Mouse (Mus musculus) myocyte (in vitro differentiated cells): ENCODE measurements around the gene Abcd4. TPM values are rescaled to one million over a fixed set of nuclear protein-coding genes. Genes with fewer than 3 reads are reported as not detected.

Experiments
- H3K27me3 ChIP-seq: one replicate; pipeline ENCODE4 v1.6.1; 2011; ENCODE audit not compliant: control insufficient read depth, insufficient read depth, insufficient read length
- H3K36me3 ChIP-seq: one replicate; pipeline ENCODE4 v1.6.1; 2011; ENCODE audit not compliant: control insufficient read depth, insufficient read depth
- H3K4me2 ChIP-seq: one replicate; pipeline ENCODE4 v1.6.1; 2011; ENCODE audit warnings: low read depth, control low read depth
- H3K4me3 ChIP-seq: one replicate; pipeline ENCODE4 v1.5.1; 2011; ENCODE audit warnings: mild to moderate bottlenecking, control low read depth, moderate library complexity
- H3K79me2 ChIP-seq: one replicate; pipeline ENCODE4 v1.6.1; 2011; ENCODE audit not compliant: control insufficient read depth, insufficient read depth
- H3ac ChIP-seq: one replicate; pipeline ENCODE4 v1.6.1; 2011; ENCODE audit not compliant: control insufficient read depth, insufficient read length
- CEBPB ChIP-seq: IDR thresholded peaks from 2 replicates; pipeline ENCODE4 v1.6.1; 2011; ENCODE audit warnings: mild to moderate bottlenecking, moderate library complexity; ENCODE audit not compliant: poor library complexity, insufficient read depth, severe bottlenecking
- E2F4 ChIP-seq: IDR thresholded peaks from one replicate; pipeline ENCODE4 v1.6.1; 2011; ENCODE audit warnings: mild to moderate bottlenecking, control low read depth, moderate library complexity; ENCODE audit not compliant: insufficient read depth
- MAX ChIP-seq: IDR thresholded peaks from one replicate; pipeline ENCODE4 v1.6.1; 2011; ENCODE audit warnings: low read depth, mild to moderate bottlenecking, control low read depth
- MYOD1 ChIP-seq, 3 experiments: IDR thresholded peaks; one replicate each; pipeline ENCODE4 v1.6.1; 2011; ENCODE audit warnings: control low read depth in 2 of 3, low read depth in 2 of 3, mild to moderate bottlenecking in 2 of 3, moderate library complexity in 1 of 3; ENCODE audit not compliant: insufficient read length in 2 of 3, control insufficient read depth in 1 of 3
- MYOG ChIP-seq, 3 experiments: IDR thresholded peaks; one replicate each; pipeline ENCODE4 v1.6.1; 2011; ENCODE audit warnings: control low read depth in 2 of 3, low read depth in 2 of 3, mild to moderate bottlenecking in 2 of 3; ENCODE audit not compliant: insufficient read length in 2 of 3, control insufficient read depth in 1 of 3, insufficient read depth in 1 of 3
- POLR2A ChIP-seq: IDR thresholded peaks from one replicate; pipeline ENCODE4 v1.6.1; 2011; ENCODE audit warnings: low read depth, mild to moderate bottlenecking, control low read depth, moderate library complexity; ENCODE audit not compliant: insufficient read length
- POLR2AphosphoS2 ChIP-seq: IDR thresholded peaks from one replicate; pipeline ENCODE4 v1.6.1; 2011; ENCODE audit warnings: low read depth, control low read depth; ENCODE audit not compliant: insufficient read length
- REST ChIP-seq: IDR thresholded peaks from one replicate; pipeline ENCODE4 v1.6.1; 2011; ENCODE audit warnings: mild to moderate bottlenecking, control low read depth, moderate library complexity; ENCODE audit not compliant: insufficient read depth, insufficient read length
- SRF ChIP-seq: IDR thresholded peaks from one replicate; pipeline ENCODE4 v1.6.1; 2011; ENCODE audit warnings: low read depth; ENCODE audit not compliant: control insufficient read depth, insufficient read length
- TCF12 ChIP-seq: IDR thresholded peaks from one replicate; pipeline ENCODE4 v1.6.1; 2011; ENCODE audit warnings: mild to moderate bottlenecking, control low read depth; ENCODE audit not compliant: poor library complexity, insufficient read depth, severe bottlenecking
- TCF3 ChIP-seq: IDR thresholded peaks from one replicate; pipeline ENCODE4 v1.6.1; 2011; ENCODE audit warnings: low read depth, control low read depth; ENCODE audit not compliant: insufficient read length
- USF1 ChIP-seq: IDR thresholded peaks from one replicate; pipeline ENCODE4 v1.6.1; 2011; ENCODE audit warnings: low read depth, mild to moderate bottlenecking, control low read depth, moderate library complexity
- polyA plus RNA-seq: library from polyadenylated mRNA; unstranded; fragments of >200 nt; fragmentation: generic; extraction: Trizol; gene quantifications from one replicate; pipeline ENCODE4 v1.2.1, GENCODE M21; 2012; ENCODE audit warnings: missing spikeins

The Abcd4 gene
- polyA plus RNA-seq, 1 experiment: 16.4 TPM

DNA sequence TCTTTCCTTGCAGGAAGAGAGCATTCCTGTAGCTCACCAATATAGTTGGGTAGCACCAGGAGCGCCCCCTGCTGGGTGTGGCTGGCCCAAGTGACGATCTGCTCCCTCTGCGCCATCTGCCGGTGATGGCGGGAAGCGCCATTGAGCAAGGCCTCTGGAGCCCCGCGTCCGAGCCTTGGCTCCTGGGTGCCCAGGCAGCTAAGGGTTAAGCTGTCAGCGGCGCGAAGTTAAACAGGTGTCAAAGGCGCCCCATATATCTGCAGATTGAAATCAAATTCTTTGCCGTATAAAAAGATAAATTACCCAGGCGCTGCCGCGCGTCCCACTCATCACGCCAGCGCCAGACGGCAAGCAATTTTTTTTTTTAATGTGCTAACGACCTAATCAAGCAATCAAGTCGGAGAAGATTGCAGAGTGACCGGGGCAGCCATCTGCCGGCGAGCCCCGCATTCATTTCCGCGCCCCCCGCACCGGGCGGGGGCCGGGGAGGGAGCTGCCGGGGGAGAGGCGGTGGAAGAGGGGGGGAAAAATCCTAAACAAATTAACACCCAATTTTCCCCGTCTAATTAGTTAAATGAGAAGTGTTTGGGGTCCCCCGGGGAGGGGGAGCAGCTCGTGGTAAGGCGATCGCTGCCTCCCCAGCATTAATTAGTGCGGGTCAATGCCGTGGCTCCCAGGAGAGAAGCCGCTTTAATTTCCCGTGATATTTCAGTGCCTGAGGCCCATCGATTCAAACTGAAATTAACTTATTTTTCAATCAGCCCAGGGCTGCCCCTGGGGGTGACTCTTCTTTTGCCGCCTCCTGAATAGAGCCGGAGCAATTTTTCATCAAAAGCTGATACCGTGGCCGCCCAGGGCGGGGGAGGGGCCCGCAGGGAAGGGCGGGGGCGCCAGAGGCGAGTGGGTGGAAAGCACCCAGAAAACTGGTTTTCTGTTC lies 27.1 kb downstream of the Abcd4 start:
- Histone ChIP-seq H3K4me2 (peak overlapping the region; percentile 98), H3K27me3 (peaks cover 18% of the 10 kb centered on the region), H3K79me2 (no peaks in the 10 kb centered on the region), H3ac (no peak overlapping the region), H3K4me3 (peak overlapping the region; percentile 23), H3K36me3 (no peaks in the 10 kb centered on the region)
- TF ChIP-seq USF1 (no peak), TCF12 (no peak), MYOG (IDR thresholded peaks at IDR 0.05; ENCODE audit: control insufficient read depth in 1 of 3, insufficient read depth in 1 of 3, insufficient read length in 2 of 3, low read depth in 2 of 3) (peak in 1 of 3 experiments; percentile 25)

DNA sequence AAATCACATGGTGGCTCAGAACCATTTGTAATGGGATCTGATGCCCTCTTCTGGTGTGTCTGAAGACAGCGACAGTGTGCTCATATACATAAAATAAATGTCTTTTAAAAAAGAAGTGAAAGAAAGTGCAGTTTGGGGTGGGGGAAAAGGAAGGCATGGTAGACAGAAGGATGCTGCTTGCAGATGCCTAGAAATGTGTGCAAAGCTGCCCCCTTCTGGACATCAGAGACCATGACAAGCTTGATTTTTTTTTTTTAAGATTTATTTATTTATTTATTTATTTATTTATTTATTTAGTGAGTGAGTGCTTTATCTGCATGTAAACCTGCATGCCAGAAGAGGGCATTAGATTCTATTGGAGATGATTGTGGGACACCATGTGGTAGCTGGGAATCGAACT lies 35.9 kb downstream of the Abcd4 start:
- H3K4me3 ChIP-seq: no peak overlapping the region
- no peaks in the 10 kb centered on the region for H3K79me2 ChIP-seq
- no peak overlapping the region for H3ac ChIP-seq
- peaks cover 19% of the 10 kb centered on the region for H3K27me3 ChIP-seq
- TF ChIP-seq REST: no peak
- TF ChIP-seq USF1: no peak
- no peak for TF ChIP-seq POLR2A
- no peak for TF ChIP-seq TCF3
- no peak for TF ChIP-seq POLR2AphosphoS2
- TF ChIP-seq E2F4: no peak
- TF ChIP-seq SRF: no peak
- TF ChIP-seq MAX: no peak
- no peak for TF ChIP-seq TCF12
- no peak for TF ChIP-seq CEBPB
- TF ChIP-seq MYOG (IDR thresholded peaks at IDR 0.05; ENCODE audit: control insufficient read depth in 1 of 3, insufficient read depth in 1 of 3, insufficient read length in 2 of 3, low read depth in 2 of 3): no peak
- TF ChIP-seq MYOD1 (IDR thresholded peaks at IDR 0.05; ENCODE audit: control insufficient read depth in 1 of 3, insufficient read length in 2 of 3, low read depth in 2 of 3): no peak
- H3K36me3 ChIP-seq: no peaks in the 10 kb centered on the region
- H3K4me2 ChIP-seq: no peak overlapping the region

- Histone ChIP-seq H3K79me2 (no peaks in the 10 kb centered on the region), H3K4me2 (no peak overlapping the region), H3K36me3 (no peaks in the 10 kb centered on the region), H3ac (no peak overlapping the region), H3K4me3 (no peak overlapping the region), H3K27me3 (peaks cover 17% of the 10 kb centered on the region)
- TF ChIP-seq E2F4 (no peak), MAX (no peak), USF1 (no peak), CEBPB (no peak), TCF3 (no peak)
Measured at GRCm38 (mm10) chr12:84578440-84578770, 38.8 kb downstream of the Abcd4 start.

GRCm38 (mm10) chr12:84577768-84578439 lies 39.3 kb downstream of the Abcd4 start:
- Histone ChIP-seq H3K27me3 (peaks cover 21% of the 10 kb centered on the region), H3K4me2 (no peak overlapping the region), H3K36me3 (no peaks in the 10 kb centered on the region), H3ac (no peak overlapping the region), H3K4me3 (no peak overlapping the region), H3K79me2 (no peaks in the 10 kb centered on the region)
- TF ChIP-seq MYOG (IDR thresholded peaks at IDR 0.05; ENCODE audit: control insufficient read depth in 1 of 3, insufficient read depth in 1 of 3, insufficient read length in 2 of 3, low read depth in 2 of 3) (no peak), REST (no peak), POLR2A (no peak), TCF3 (no peak), CEBPB (no peak), MAX (no peak), E2F4 (no peak), POLR2AphosphoS2 (no peak), TCF12 (no peak), SRF (no peak), MYOD1 (IDR thresholded peaks at IDR 0.05; ENCODE audit: control insufficient read depth in 1 of 3, insufficient read length in 2 of 3, low read depth in 2 of 3) (no peak)

GRCm38 (mm10) chr12:84573094-84573493 lies 44.1 kb downstream of the Abcd4 start:
- H3K27me3 ChIP-seq: peaks cover 56% of the 10 kb centered on the region
- TF ChIP-seq CEBPB (no peak), TCF3 (no peak), POLR2AphosphoS2 (no peak), MAX (no peak), MYOG (IDR thresholded peaks at IDR 0.05; ENCODE audit: control insufficient read depth in 1 of 3, insufficient read depth in 1 of 3, insufficient read length in 2 of 3, low read depth in 2 of 3) (no peak), E2F4 (no peak), POLR2A (no peak), TCF12 (no peak), SRF (no peak)

More at GRCm38 (mm10) chr12:84573094-84573493, 44.1 kb downstream of the Abcd4 start:
- Histone ChIP-seq H3ac (no peak overlapping the region), H3K4me2 (no peak overlapping the region), H3K79me2 (no peaks in the 10 kb centered on the region), H3K4me3 (no peak overlapping the region), H3K36me3 (no peaks in the 10 kb centered on the region)
